Mouse (Mus musculus): ENCODE measurements around the gene Zcchc8.

Gene Zcchc8

GRCm38 (mm10) chr5:123683377-123684220 lies 37.3 kb downstream of the Zcchc8 start:
- DNase-seq (ENCODE audit: low spot score), result no peak

- no peak for DNase-seq (ENCODE audit: low spot score)
These were observed 37.9 kb downstream of the Zcchc8 start for GRCm38 (mm10) chr5:123683043-123683376.

- no peak for DNase-seq (ENCODE audit: low spot score)
These were observed 38.5 kb downstream of the Zcchc8 start for GRCm38 (mm10) chr5:123682372-123682771.

- DNase-seq (ENCODE audit: low spot score), result no peak
These were observed 41.2 kb downstream of the Zcchc8 start for GRCm38 (mm10) chr5:123679546-123680263.

GRCm38 (mm10) chr5:123679106-123679505 lies 41.8 kb downstream of the Zcchc8 start:
- DNase-seq (ENCODE audit: low spot score), result no peak

- DNase-seq (ENCODE audit: low spot score), result no peak
These were observed 45.2 kb downstream of the Zcchc8 start for GRCm38 (mm10) chr5:123675717-123676116.

GRCm38 (mm10) chr5:123675221-123675620 lies 45.7 kb downstream of the Zcchc8 start:
- DNase-seq (ENCODE audit: low spot score), result no peak

GRCm38 (mm10) chr5:123671473-123671820 lies 49.5 kb downstream of the Zcchc8 start:
- no peak for DNase-seq (ENCODE audit: low spot score)

GRCm38 (mm10) chr5:123670800-123671472 lies 50.0 kb downstream of the Zcchc8 start:
- DNase-seq (ENCODE audit: low spot score), result no peak

- no peak for DNase-seq (ENCODE audit: low spot score)
These were observed 50.7 kb downstream of the Zcchc8 start for GRCm38 (mm10) chr5:123669991-123670799.

GRCm38 (mm10) chr5:123667915-123668314 lies 53.0 kb downstream of the Zcchc8 start:
- no peak for DNase-seq (ENCODE audit: low spot score)

GRCm38 (mm10) chr5:123665956-123666355 lies 54.9 kb downstream of the Zcchc8 start:
- no peak for DNase-seq (ENCODE audit: low spot score)

GRCm38 (mm10) chr5:123664329-123664728 lies 56.6 kb downstream of the Zcchc8 start:
- DNase-seq (ENCODE audit: low spot score), result no peak

- no peak for DNase-seq (ENCODE audit: low spot score)
These were observed 58.8 kb downstream of the Zcchc8 start for GRCm38 (mm10) chr5:123662059-123662458.

- no peak for DNase-seq (ENCODE audit: low spot score)
These were observed 59.3 kb downstream of the Zcchc8 start for GRCm38 (mm10) chr5:123661602-123662001.

GRCm38 (mm10) chr5:123657651-123658050 lies 63.2 kb downstream of the Zcchc8 start:
- no peak for DNase-seq (ENCODE audit: low spot score)

GRCm38 (mm10) chr5:123654937-123655336 lies 66.0 kb downstream of the Zcchc8 start:
- no peak for DNase-seq (ENCODE audit: low spot score)

GRCm38 (mm10) chr5:123653287-123653801 lies 67.6 kb downstream of the Zcchc8 start:
- no peak for DNase-seq (ENCODE audit: low spot score)

- no peak for DNase-seq (ENCODE audit: low spot score)
These were observed 70.1 kb downstream of the Zcchc8 start for GRCm38 (mm10) chr5:123650825-123651224.
